Mouse (Mus musculus) kidney, embryonic 15.5 days (tissue): ENCODE measurements at regions not wholly inside any gene's neighbourhood (a gene's known extent, or its start where the extent isn't known, plus 50 kb on each side); places are given as distances from the start of the nearest gene placed in this dataset.

ENCODE experiments used
- ATAC-seq: fragments of 200-750 bp; cut with Nextera tagmentation; replicated peaks from 2 replicates; pipeline ENCODE4 v1.8.0; 2017; ENCODE audit warnings: moderate TSS enrichment; ENCODE audit not compliant: low FRiP score
- H3K27ac ChIP-seq: fragments of 300-500 bp; sonication (generic); 2 replicates; pipeline ENCODE4 v1.5.1; 2015; ENCODE audit warnings: mild to moderate bottlenecking, inconsistent platforms
- H3K27me3 ChIP-seq: fragments of 300-500 bp; sonication (generic); 2 replicates; pipeline ENCODE4 v1.6.1; 2015; ENCODE audit warnings: inconsistent platforms
- H3K36me3 ChIP-seq: fragments of 300-500 bp; sonication (generic); 2 replicates; pipeline ENCODE4 v1.6.1; 2015; ENCODE audit warnings: inconsistent platforms
- H3K4me1 ChIP-seq: fragments of 300-500 bp; sonication (generic); 2 replicates; pipeline ENCODE4 v1.6.1; 2015; ENCODE audit warnings: inconsistent platforms
- H3K4me2 ChIP-seq: fragments of 300-500 bp; sonication (generic); 2 replicates; pipeline ENCODE4 v1.6.1; 2015; ENCODE audit warnings: moderate library complexity, mild to moderate bottlenecking, inconsistent platforms
- H3K4me3 ChIP-seq: fragments of 300-500 bp; sonication (generic); replicated peaks from 2 replicates; pipeline ENCODE4 v1.5.1; 2015; ENCODE audit warnings: mild to moderate bottlenecking, inconsistent platforms
- H3K9ac ChIP-seq: fragments of 300-500 bp; sonication (generic); 2 replicates; pipeline ENCODE4 v1.6.1; 2015; ENCODE audit warnings: mild to moderate bottlenecking, inconsistent platforms
- H3K9me3 ChIP-seq: fragments of 300-500 bp; sonication (generic); replicated peaks from 2 replicates; pipeline ENCODE4 v1.6.1; 2016; ENCODE audit warnings: inconsistent platforms
- WGBS: fragments of 180-500 bp; shearing (Covaris S2); methylation state at CpG from one replicate; pipeline ENCODE4 v1.1.7; 2015; ENCODE audit warnings: mixed read lengths; 5-methylcytosine and 5-hydroxymethylcytosine counted together

DNA sequence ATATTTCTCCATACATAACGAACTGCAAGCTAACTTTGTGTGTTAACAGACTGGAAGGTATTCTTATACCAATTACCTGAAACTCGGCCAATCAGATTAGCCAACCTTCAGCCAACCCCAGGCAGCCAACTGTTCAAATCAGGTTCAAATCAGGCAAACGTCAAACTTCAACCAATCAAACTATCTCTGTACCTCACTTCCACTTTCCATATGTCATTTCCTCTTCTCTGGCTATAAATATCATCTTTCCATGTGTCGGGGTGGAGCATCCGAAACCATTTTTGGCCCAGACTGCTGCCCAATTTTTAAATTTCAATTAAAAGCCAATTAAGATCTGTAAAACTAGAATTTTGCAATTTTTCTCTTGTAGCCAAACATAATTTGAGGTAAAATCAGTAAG is 251.1 kb upstream of the Gap43 start:
- Histone ChIP-seq H3K9ac (no peak overlapping the region), H3K9me3 (no peaks in the 10 kb centered on the region), H3K4me2 (no peak overlapping the region), H3K4me3 (no peak overlapping the region), H3K27ac (no peak overlapping the region), H3K36me3 (no peaks in the 10 kb centered on the region), H3K27me3 (no peaks in the 10 kb centered on the region), H3K4me1 (no peaks in the 10 kb centered on the region)
- no peak for ATAC-seq
- 84% methylated on average over 5 of the region's 5 CpGs for WGBS

DNA sequence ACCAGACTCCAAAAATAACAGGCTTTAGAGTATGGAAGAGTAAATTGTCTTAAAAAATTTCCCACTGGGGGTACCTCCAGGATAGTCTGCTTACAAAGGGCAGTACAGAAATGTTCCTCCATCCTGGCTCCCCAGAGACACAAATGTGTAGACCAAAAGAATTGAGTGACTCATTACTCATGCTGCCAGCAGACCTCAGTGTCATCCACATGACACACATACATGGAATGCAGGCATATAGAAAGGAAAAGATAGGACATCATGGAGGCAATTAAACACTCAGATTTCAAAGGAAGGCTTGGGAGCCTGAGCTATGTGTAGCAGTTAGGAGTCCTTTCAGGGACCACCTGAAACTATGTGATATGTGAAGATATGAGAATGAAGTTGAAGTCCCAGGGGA is 245.7 kb upstream of the Gap43 start:
- no peak overlapping the region for H3K27ac ChIP-seq
- H3K36me3 ChIP-seq = no peaks in the 10 kb centered on the region
- H3K9ac ChIP-seq = no peak overlapping the region
- no peak overlapping the region for H3K4me3 ChIP-seq
- H3K9me3 ChIP-seq = no peaks in the 10 kb centered on the region
- no peaks in the 10 kb centered on the region for H3K4me1 ChIP-seq
- H3K27me3 ChIP-seq = no peaks in the 10 kb centered on the region
- ATAC-seq = no peak
- H3K4me2 ChIP-seq = no peak overlapping the region

DNA sequence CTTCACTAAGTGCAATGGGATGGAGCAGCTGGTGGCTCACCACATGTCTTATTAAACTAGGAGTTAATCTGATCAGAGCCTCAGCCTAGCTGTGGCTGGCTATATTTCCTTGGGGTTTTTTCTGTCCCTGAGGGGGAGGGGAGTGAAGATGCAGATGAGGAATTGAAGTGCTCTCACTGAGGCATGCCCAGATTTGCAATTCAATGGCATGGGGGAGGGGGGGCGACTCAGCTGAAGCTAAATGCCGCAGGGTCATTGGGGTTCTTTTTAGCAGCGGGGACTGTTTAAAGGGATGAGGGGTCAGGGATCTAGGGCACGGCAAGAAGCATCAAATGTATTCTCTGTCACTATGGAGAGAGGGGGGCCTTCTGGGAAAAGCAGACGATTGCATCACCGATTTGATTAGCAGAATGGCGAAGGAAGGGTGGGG is 235.1 kb upstream of the Gap43 start:
- Histone ChIP-seq H3K27ac (no peak overlapping the region), H3K9ac (no peak overlapping the region), H3K36me3 (no peaks in the 10 kb centered on the region), H3K4me1 (no peaks in the 10 kb centered on the region; the same call in 1 of the 2 replicates), H3K4me3 (no peak overlapping the region), H3K27me3 (no peaks in the 10 kb centered on the region), H3K4me2 (peak overlapping the region; percentile 37), H3K9me3 (no peaks in the 10 kb centered on the region)
- peak; percentile 69; the same call in 1 of the 2 replicates for ATAC-seq
- 8% methylated on average over 7 of the region's 7 CpGs for WGBS

DNA sequence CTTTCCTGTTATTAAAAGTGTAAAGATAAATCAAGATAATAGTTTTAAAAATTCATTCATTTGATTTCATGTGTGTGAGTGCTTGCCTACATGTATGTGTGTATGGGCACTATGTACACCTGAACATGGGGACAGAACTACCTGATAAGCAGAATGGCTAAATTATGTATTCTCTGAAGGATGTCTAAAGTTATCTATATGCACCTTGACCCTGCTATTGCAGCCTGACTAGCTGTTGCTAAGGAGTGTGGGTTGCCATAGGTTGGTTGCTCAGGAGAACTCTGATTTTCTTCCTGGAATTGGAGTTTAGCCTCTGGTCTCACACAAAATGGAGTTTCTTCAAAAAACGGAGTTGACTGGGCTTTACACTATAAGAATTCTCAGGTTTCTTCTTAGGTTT is 234.5 kb upstream of the Gap43 start:
- H3K27ac ChIP-seq = no peak overlapping the region
- H3K4me2 ChIP-seq = no peak overlapping the region
- no peak overlapping the region for H3K9ac ChIP-seq
- no peaks in the 10 kb centered on the region; the same call in 1 of the 2 replicates for H3K4me1 ChIP-seq
- H3K27me3 ChIP-seq = no peaks in the 10 kb centered on the region
- no peak overlapping the region for H3K4me3 ChIP-seq
- no peaks in the 10 kb centered on the region for H3K9me3 ChIP-seq
- H3K36me3 ChIP-seq = no peaks in the 10 kb centered on the region
- 36% methylated on average over 1 of the region's 1 CpGs for WGBS
- ATAC-seq = no peak

DNA sequence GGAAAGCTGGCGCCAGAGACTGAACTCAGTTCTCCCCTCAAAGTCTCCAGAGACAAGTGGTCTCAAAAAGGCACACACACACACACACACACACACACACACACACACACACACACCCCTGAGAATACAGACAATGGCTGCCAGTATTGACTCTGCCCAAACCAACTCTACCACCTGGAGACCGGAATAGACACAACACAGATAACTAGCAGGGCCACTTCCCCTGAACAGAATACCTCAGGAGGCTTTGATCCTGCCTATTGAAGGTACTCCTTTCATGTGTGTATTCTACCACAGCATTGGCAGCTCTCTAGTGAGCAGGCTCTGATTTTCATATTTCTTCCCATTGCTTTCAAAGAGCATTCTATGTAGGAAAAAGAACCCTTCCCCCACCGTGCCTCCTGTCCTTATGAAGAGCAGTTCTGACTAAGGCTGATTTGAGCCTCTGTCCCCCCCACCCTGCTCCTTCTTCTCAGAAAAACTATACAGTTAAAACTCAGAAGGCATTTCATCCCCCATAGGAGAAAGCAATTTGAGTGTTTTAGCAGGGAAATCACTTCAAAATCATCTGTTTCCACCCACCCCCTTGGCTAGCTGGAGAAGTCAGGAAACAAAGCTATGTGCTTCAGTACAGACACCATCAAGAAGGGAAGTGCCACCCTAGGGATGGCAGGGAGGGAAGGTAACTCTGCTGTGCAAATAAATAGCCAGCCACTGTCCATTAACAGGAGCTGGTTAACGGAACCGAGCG is 230.0 kb upstream of the Gap43 start:
- no peak for ATAC-seq
- Histone ChIP-seq H3K9ac (no peak overlapping the region), H3K9me3 (no peaks in the 10 kb centered on the region), H3K27me3 (no peaks in the 10 kb centered on the region), H3K4me3 (no peak overlapping the region), H3K4me1 (no peaks in the 10 kb centered on the region; the same call in 1 of the 2 replicates), H3K4me2 (no peak overlapping the region), H3K27ac (no peak overlapping the region), H3K36me3 (no peaks in the 10 kb centered on the region)
- 80% methylated on average over 6 of the region's 6 CpGs for WGBS

DNA sequence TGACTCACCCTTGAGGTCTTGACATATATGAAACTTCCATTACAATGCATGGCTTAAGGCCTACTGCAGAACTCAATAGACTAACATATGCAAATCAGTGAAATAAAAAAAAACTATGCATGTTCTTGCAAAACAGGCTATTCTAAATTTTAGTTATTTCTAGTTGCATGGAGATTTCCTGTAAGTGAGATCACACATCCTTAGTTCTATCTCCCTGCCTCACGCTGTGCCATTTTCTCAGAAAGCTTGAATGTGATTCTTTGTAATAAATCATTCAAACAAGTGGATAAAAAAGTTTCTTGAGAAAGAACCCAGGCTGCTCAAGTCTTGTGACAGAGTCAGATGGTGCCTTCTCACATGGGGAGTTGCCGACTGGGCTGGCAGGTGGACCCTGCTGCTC is 228.9 kb upstream of the Gap43 start:
- 62% methylated on average over 2 of the region's 2 CpGs for WGBS
- no peak overlapping the region for H3K4me3 ChIP-seq

DNA sequence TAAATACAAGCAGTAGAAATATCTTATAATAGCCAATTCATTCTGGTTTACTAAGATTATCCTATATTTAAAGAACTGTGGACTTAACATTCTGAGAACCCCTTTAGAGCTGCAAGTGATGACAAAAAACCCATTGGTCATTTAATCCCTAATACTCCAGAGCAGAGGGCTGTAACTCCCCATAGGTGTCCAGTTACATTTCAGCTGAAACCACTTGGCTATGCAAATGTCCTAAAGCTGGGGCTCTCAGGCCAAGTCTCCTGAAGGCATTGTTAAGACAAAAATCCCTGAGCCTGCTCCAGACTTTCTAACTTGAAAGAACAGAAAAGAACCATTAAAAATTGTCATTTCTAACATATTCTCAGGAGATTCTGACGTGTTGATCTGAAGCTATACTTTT is 209.1 kb upstream of the Gap43 start:
- no peak overlapping the region for H3K4me2 ChIP-seq
- no peaks in the 10 kb centered on the region for H3K27me3 ChIP-seq
- H3K9ac ChIP-seq = no peak overlapping the region
- H3K27ac ChIP-seq = no peak overlapping the region
- 69% methylated on average over 1 of the region's 1 CpGs for WGBS
- peak; percentile 75 for ATAC-seq
- peaks cover 8% of the 10 kb centered on the region; the same call in 1 of the 2 replicates for H3K4me1 ChIP-seq
- no peaks in the 10 kb centered on the region for H3K9me3 ChIP-seq
- no peak overlapping the region for H3K4me3 ChIP-seq
- H3K36me3 ChIP-seq = no peaks in the 10 kb centered on the region

More for the DNA sequence above, 228.9 kb upstream of the Gap43 start:
- no peaks in the 10 kb centered on the region for H3K4me1 ChIP-seq
- H3K9me3 ChIP-seq = no peaks in the 10 kb centered on the region
- ATAC-seq = no peak
- H3K27ac ChIP-seq = no peak overlapping the region
- H3K36me3 ChIP-seq = no peaks in the 10 kb centered on the region
- no peaks in the 10 kb centered on the region for H3K27me3 ChIP-seq
- H3K9ac ChIP-seq = no peak overlapping the region
- H3K4me2 ChIP-seq = no peak overlapping the region

DNA sequence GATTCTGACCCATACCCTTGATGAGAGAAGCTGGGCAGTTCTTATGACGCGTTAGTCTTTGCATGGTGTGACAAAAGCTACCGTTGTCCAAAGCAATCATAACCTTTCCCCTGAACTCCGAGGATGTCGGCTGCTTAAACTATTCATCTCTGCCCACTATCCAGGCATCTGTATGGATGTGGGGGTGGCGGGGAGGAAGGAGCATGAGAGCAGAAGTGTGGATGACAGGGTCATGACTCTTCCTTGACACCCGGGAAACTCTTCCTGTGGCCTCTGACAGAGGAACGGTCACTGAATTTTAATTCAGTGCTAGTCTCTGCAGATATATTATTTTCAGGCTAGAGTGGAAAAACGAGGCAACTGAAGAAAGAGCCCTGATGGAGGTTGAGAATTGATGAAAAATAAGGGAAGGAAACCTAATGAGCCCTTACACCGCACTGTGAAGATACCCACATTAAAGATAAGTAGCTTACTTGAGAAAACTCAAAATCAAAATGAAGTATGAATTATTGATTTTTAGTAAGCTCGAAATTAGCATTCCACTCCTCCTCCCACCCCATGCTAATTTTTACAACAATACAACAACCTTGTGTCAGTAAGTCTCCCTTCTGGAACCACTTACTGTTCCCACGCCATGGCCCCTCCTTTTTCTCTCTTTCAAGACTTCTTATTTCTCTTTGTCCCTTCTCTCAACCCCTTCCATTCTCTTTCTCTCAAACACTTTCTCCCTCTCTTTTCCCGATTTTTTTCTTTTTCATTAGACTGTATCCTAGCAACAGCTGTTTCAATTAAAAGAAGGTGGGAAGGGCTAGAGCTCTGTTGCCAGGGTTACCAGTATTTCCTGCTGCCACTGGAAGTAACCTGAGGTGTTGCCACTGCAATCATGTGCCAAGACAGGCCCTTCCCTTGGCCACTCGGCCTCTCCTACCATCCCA is 206.0 kb upstream of the Gap43 start:
- Histone ChIP-seq H3K9ac (no peak overlapping the region), H3K4me2 (no peak overlapping the region), H3K36me3 (no peaks in the 10 kb centered on the region), H3K9me3 (no peaks in the 10 kb centered on the region), H3K4me1 (peaks cover 8% of the 10 kb centered on the region; the same call in 1 of the 2 replicates), H3K27ac (no peak overlapping the region), H3K27me3 (no peaks in the 10 kb centered on the region), H3K4me3 (no peak overlapping the region)
- ATAC-seq = no peak
- 41% methylated on average over 14 of the region's 14 CpGs for WGBS

DNA sequence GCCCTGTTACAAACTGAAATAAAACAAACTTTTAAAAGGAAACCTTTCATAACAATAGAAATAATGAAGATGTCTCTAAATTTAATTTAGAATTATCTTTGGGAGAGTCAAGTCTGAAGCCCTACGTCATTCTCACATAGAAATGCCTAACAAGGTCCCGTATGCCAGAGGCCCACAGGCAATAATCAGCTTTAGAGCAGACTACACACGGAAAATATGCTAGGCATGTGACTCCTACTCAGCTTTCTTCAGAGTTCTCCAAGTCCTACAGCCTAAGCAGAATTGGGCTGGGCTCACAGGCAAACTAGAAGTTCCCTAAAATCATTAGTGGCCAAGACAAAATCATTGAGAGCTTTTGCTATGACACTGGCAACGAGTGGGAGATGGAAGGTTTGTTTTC is 176.9 kb upstream of the Gap43 start:
- 67% methylated on average over 4 of the region's 4 CpGs for WGBS
- H3K4me1 ChIP-seq = no peaks in the 10 kb centered on the region
- H3K4me2 ChIP-seq = no peak overlapping the region
- H3K27me3 ChIP-seq = no peaks in the 10 kb centered on the region
- no peak for ATAC-seq
- H3K9ac ChIP-seq = no peak overlapping the region
- no peaks in the 10 kb centered on the region for H3K36me3 ChIP-seq
- H3K4me3 ChIP-seq = no peak overlapping the region
- H3K9me3 ChIP-seq = no peaks in the 10 kb centered on the region
- no peak overlapping the region for H3K27ac ChIP-seq

DNA sequence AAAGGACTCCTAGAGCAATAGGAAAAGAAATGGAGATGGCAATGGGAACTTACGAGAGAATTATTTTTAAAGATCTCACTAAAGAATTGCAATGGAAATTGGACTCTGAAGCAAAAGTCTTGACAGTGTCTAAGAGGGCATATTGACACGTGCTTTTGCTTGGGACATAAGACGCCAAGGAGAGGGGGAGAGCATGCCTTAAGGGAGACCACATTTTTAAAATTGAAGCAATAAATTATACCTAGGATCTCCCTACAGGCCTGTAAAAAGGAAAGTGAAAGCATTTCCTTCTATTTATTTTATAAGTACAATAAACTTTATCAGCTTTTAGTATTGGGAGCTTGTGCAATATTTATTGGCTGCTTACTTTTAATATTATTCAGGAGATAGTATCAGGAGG is 175.5 kb upstream of the Gap43 start:
- no peak for ATAC-seq
- H3K4me3 ChIP-seq = no peak overlapping the region
- H3K4me1 ChIP-seq = no peaks in the 10 kb centered on the region
- no peak overlapping the region for H3K9ac ChIP-seq
- H3K9me3 ChIP-seq = no peaks in the 10 kb centered on the region
- H3K27me3 ChIP-seq = no peaks in the 10 kb centered on the region
- 46% methylated on average over 3 of the region's 3 CpGs for WGBS
- no peak overlapping the region for H3K27ac ChIP-seq
- H3K36me3 ChIP-seq = no peaks in the 10 kb centered on the region
- no peak overlapping the region for H3K4me2 ChIP-seq

DNA sequence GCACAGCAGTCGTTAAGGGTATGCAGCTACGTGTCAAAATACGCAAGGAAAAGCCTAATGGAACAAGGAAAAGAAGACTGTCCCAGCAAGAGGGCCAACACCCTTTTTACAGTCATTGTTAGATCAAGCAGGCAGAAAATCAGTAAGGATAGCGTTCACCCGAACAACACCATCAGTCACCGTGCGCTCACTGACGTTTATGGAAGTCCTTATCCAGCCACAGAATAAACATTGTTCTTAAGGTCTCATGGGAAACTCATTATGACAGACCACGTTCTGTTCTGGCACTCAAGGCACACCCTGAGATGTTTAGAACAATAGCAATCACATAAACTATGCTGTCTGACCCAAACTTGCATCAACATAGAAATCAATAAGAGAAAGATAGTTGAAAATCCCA is 164.7 kb upstream of the Gap43 start:
- Histone ChIP-seq H3K4me1 (no peaks in the 10 kb centered on the region), H3K36me3 (no peaks in the 10 kb centered on the region), H3K4me2 (no peak overlapping the region), H3K9me3 (no peaks in the 10 kb centered on the region), H3K27me3 (no peaks in the 10 kb centered on the region), H3K27ac (no peak overlapping the region), H3K9ac (no peak overlapping the region), H3K4me3 (no peak overlapping the region)
- no peak for ATAC-seq
- 55% methylated on average over 9 of the region's 9 CpGs for WGBS

DNA sequence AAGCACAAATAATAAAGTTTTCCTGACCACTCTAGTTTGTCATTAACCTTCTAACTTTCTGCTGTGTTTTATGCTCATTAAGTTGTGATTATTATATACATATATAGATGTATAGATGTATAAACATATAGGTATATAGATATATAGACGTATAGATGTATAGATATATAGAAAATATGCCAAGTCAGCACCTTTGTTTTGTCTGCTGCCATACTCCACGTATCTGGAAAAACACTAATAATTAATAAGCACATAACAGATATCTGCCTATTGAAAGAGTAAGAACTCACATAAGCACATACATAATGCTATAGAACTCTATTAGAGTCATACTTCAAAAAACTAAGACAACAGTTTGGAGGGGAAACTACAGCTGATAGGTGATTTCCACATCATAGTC is 161.3 kb upstream of the Gap43 start:
- no peak for ATAC-seq

More for the DNA sequence above, 161.3 kb upstream of the Gap43 start:
- Histone ChIP-seq H3K27me3 (no peaks in the 10 kb centered on the region), H3K4me3 (no peak overlapping the region), H3K4me2 (no peak overlapping the region), H3K36me3 (no peaks in the 10 kb centered on the region), H3K9me3 (no peaks in the 10 kb centered on the region), H3K4me1 (no peaks in the 10 kb centered on the region), H3K27ac (no peak overlapping the region), H3K9ac (no peak overlapping the region)
- 88% methylated on average over 2 of the region's 2 CpGs for WGBS
